Mouse (Mus musculus) adrenal gland, adult 18-20 months (tissue): ENCODE measurements around the gene Olfr107. TPM values are rescaled to one million over a fixed set of nuclear protein-coding genes. Genes with fewer than 3 reads are reported as not detected.

Experiments used
- DNase-seq, 2 experiments: peaks; one replicate each; pipeline ENCODE4 v3.0.0; 2021 to 2022; ENCODE audit warnings: low spot score in 2 of 2
- long read RNA-seq, 2 experiments: library from polyadenylated mRNA; stranded (forward); transcript quantifications; one replicate each; pipeline ENCODE4 v2.0.0; 2021
- total RNA-seq, 2 experiments: library from RNA; stranded (reverse); gene quantifications; 1 replicate in 1 of 2; 2 replicates in 1 of 2; pipeline ENCODE4 v1.2.3; 2021

Olfr107 gene
- total RNA-seq: not detected
- long read RNA-seq, experiment 1: 0 reads
- long read RNA-seq, experiment 2: 0 reads

DNA sequence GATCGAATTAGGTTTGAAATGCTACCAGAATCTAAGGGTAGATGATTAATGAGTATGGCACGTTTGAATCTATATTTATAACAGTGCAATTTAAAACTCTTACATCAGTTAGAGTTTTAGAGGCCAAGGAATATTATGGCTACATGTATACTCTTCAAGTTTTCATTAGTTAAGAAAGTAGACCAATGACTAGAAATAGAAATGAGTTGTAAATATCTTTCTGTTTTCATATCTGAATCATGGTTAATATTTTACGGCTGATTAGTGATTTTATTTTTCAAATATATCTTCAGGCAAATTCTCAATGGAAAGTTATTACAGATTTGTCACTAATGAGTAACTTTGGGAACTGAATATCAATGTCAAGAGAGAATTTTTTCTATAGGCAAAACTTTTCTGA lies at the start of gene Olfr107:
Gene Olfr107 (plus strand): TSS at position 301 of the 400 bp plus-strand sequence.
- DNase-seq: no peak

DNA sequence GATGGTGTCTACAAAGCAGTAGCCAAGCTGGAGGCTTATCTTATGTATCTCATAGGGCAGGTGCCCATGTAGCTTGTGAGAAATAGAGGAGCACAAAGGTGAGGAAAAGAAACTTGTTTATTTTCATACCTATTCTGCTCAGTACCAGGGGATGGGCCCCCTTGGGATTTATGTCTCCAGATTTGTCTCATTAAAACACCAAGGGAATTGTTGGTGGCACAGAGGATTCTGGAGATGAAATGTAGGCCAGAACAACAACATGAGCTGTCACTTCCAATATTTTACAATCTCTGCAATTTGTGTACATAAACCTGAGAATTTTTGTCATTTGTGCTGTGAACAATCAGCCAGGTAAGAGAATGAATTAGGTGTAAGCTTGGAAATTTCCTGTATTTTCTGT lies 39.7 kb upstream of the Olfr107 start, which contains the start of gene Olfr104-ps:
Gene Olfr104-ps (plus strand): TSS at position 301 of the 400 bp plus-strand sequence.
- DNase-seq: no peak

DNA sequence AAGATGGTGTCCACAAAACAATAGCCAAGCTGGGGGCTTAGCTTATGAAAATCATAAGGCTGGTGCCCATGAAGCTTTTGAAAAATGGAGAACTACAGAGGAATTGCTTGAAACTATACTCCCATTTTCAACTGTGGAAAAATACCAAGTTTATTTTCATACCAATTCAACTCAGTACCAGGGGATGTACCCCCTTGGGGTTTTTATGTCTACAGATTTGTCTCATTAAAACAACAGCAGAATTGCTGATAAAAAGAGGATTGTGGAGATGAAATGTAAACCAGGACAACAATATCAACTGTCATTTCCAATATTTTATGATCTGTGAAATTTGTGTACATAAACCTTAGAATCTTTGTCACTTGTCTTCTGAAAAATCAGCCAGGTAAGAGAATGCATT lies 20.3 kb upstream of the Olfr107 start, which contains the start of gene Olfr105-ps:
Gene Olfr105-ps (plus strand): TSS at position 301 of the 400 bp plus-strand sequence.
- no peak for DNase-seq

DNA sequence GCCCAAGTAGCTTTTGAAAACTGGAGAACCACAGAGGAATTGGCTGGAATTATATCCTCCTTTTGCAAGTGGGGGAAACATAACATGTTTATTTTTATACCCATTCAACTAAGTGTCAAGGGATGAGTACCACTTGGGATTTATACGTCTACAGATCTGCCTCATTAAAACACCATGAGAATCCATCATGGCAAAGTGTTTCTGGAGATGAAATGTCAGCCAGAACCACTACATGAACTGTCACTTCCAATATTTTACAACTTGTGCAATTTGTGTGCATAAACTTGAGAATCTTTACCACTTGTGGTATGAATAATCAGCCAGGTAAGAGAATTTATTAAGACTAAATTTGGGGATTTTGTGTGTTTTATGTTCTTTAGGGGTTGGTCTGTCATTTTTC lies 8.9 kb upstream of the Olfr107 start, which contains the start of gene Olfr106-ps:
Gene Olfr106-ps (plus strand): TSS at position 301 of the 400 bp plus-strand sequence.
- no peak for DNase-seq

DNA sequence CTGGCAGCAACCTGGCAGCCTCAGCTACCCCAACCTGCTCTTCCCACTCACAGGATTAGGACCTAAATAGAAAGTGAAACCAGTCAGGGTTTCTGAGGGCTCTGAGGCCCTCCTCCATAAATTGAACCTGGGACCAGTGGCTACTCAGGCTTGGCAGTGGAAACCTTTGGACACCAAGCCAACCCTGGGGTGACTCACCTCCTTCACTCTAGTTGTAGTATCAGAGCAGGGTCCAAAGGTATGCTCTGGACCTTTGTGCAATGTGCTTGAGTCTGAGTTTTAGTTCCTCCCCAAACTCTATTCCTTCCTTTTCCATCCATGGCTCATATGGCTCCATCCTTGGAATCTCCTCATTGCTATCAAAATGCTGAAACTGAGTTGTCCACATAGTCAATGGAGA lies 14.4 kb downstream of the Olfr107 start:
- no peak for DNase-seq

DNA sequence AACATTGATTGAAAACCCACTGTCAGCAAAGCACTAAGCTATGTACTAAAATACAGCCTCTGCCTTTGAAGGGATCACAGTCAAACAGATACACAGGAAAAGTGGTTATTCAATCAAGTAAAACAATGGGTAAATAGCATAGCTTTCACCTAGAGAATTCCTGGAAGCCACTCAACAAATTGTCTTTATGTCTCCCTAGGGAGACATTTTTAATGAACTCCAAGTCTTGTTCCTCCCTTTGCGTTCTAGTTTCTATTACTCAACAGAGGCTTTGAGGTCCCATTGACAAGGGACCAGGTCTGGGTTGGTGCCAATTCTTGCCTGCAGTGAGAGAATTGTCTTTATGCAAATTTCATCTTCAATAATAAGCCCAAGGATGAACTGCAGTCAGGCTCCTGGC lies 46.2 kb downstream of the Olfr107 start, which contains the start of gene Olfr108:
Gene Olfr108 (plus strand): TSS at position 301 of the 400 bp plus-strand sequence.
- no peak for DNase-seq

Other genes starting within 250 kb of the Olfr107 start
- gene Olfr93, start 237.7 kb upstream of the Olfr107 start, total RNA-seq: not detected
- gene Ubd, start 205.3 kb upstream of the Olfr107 start, total RNA-seq: under 1 TPM in 1 of 2 experiments, not detected in 1; 0.67 TPM
- gene Olfr94, start 198.2 kb upstream of the Olfr107 start, total RNA-seq: not detected
- gene Olfr95, start 186.1 kb upstream of the Olfr107 start, total RNA-seq: not detected
- gene Olfr96, start 179.1 kb upstream of the Olfr107 start, total RNA-seq: not detected
- gene Olfr97, start 161.9 kb upstream of the Olfr107 start, total RNA-seq: not detected
- not detected for gene Olfr98, start 135.5 kb upstream of the Olfr107 start, total RNA-seq
- 1 to 10 TPM; 5.1 to 8.1 TPM for gene H2-M3, start 129.0 kb upstream of the Olfr107 start, total RNA-seq
- not detected for gene Olfr99, start 115.8 kb upstream of the Olfr107 start, total RNA-seq
- gene Olfr101, start 94.9 kb upstream of the Olfr107 start, total RNA-seq: not detected
- not detected for gene Olfr102, start 82.2 kb upstream of the Olfr107 start, total RNA-seq
- gene Olfr103, start 59.5 kb upstream of the Olfr107 start, total RNA-seq: not detected
- gene Olfr104-ps, start 39.6 kb upstream of the Olfr107 start, total RNA-seq: not detected
- gene Olfr105-ps, start 20.2 kb upstream of the Olfr107 start, total RNA-seq: not detected
- gene Olfr106-ps, start 8.8 kb upstream of the Olfr107 start, total RNA-seq: not detected
- not detected for gene Olfr108, start 46.3 kb downstream of the Olfr107 start, total RNA-seq
- not detected for gene Olfr109, start 59.7 kb downstream of the Olfr107 start, total RNA-seq
- gene H2-M2, start 84.3 kb downstream of the Olfr107 start, total RNA-seq: 1 to 10 TPM; 1.6 to 9.0 TPM
- not detected for gene Olfr110, start 93.2 kb downstream of the Olfr107 start, total RNA-seq
- under 1 TPM; 0.30 to 0.58 TPM for gene Olfr111, start 108.8 kb downstream of the Olfr107 start, total RNA-seq
- gene Olfr112, start 170.2 kb downstream of the Olfr107 start, total RNA-seq: not detected
- not detected for gene Olfr113, start 178.4 kb downstream of the Olfr107 start, total RNA-seq
- gene Olfr114, start 193.5 kb downstream of the Olfr107 start, total RNA-seq: not detected
- gene Olfr115, start 227.9 kb downstream of the Olfr107 start, total RNA-seq: not detected
- not detected for gene Olfr116, start 228.0 kb downstream of the Olfr107 start, total RNA-seq